Mouse (Mus musculus): ENCODE measurements around the gene Atp1b1.

Atp1b1 gene

GRCm38 (mm10) chr1:164434049-164434448, 24.1 kb downstream of the Atp1b1 start:
- DNase-seq, result peak; percentile 15

- no peak for DNase-seq
Measured at GRCm38 (mm10) chr1:164432649-164433048, 25.5 kb downstream of the Atp1b1 start.

GRCm38 (mm10) chr1:164428644-164429043, 29.5 kb downstream of the Atp1b1 start:
- DNase-seq, result no peak

GRCm38 (mm10) chr1:164427777-164428176, 30.4 kb downstream of the Atp1b1 start:
- no peak for DNase-seq

- no peak for DNase-seq
Measured at GRCm38 (mm10) chr1:164426227-164426626, 31.9 kb downstream of the Atp1b1 start.

- no peak for DNase-seq
Measured at GRCm38 (mm10) chr1:164420623-164421354, 37.4 kb downstream of the Atp1b1 start.

GRCm38 (mm10) chr1:164419401-164419800, 38.8 kb downstream of the Atp1b1 start:
- no peak for DNase-seq

- no peak for DNase-seq
Measured at GRCm38 (mm10) chr1:164418320-164418719, 39.8 kb downstream of the Atp1b1 start.

- no peak for DNase-seq
Measured at GRCm38 (mm10) chr1:164417604-164418003, 40.6 kb downstream of the Atp1b1 start.

- DNase-seq, result no peak
Measured at GRCm38 (mm10) chr1:164416692-164417394, 41.3 kb downstream of the Atp1b1 start.

- no peak for DNase-seq
Measured at GRCm38 (mm10) chr1:164415347-164415751, 42.8 kb downstream of the Atp1b1 start.

- no peak for DNase-seq
Measured at GRCm38 (mm10) chr1:164413608-164414007, 44.5 kb downstream of the Atp1b1 start.

- DNase-seq, result no peak
Measured at GRCm38 (mm10) chr1:164412906-164413305, 45.2 kb downstream of the Atp1b1 start.

GRCm38 (mm10) chr1:164411306-164411705, 46.8 kb downstream of the Atp1b1 start:
- no peak for DNase-seq

GRCm38 (mm10) chr1:164408655-164409054, 49.5 kb downstream of the Atp1b1 start:
- peak; percentile 24 for DNase-seq

GRCm38 (mm10) chr1:164406506-164406905, 51.6 kb downstream of the Atp1b1 start:
- DNase-seq, result no peak

- no peak for DNase-seq
Measured at GRCm38 (mm10) chr1:164405385-164405802, 52.8 kb downstream of the Atp1b1 start.

GRCm38 (mm10) chr1:164399578-164399977, 58.6 kb downstream of the Atp1b1 start:
- DNase-seq, result no peak

- DNase-seq, result no peak
Measured at GRCm38 (mm10) chr1:164397672-164398071, 60.5 kb downstream of the Atp1b1 start.

GRCm38 (mm10) chr1:164395131-164395780, 62.9 kb downstream of the Atp1b1 start:
- peak; percentile 24 for DNase-seq

- DNase-seq, result peak; percentile 60
Measured at GRCm38 (mm10) chr1:164392176-164392575, 66.0 kb downstream of the Atp1b1 start.

- DNase-seq, result no peak
Measured at GRCm38 (mm10) chr1:164389743-164390142, 68.4 kb downstream of the Atp1b1 start.
